Mouse (Mus musculus): Measurements from ENCODE around the gene Cdh10.

The Cdh10 gene

GRCm38 (mm10) chr15:18818185-18818973 lies at the start of gene Cdh10:
Cdh10 (plus strand) TSS chr15:18818947.
- DNase-seq: no peak

- no peak for DNase-seq
These were observed 9.5 kb upstream of the Cdh10 start for GRCm38 (mm10) chr15:18809148-18809827.

DNA sequence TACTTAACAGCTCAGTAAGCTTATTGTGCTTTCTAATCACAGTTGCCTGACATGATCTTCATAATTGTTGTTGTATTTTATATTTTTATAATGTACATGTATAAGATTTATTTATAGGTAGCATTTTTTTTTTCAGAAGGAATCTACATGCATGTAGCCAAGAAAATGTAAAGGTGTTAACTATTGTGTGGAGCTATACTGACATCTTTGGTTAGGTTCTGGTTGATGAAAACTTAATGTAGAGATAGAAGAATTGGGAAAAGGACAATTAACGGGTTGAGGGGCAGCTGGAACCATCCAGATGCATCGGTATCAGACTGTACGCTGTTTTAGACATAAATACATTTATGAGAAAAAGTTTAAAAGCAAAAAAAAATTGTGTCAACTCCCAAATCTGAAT lies 1.0 kb upstream of the Cdh10 start:
- DNase-seq: no peak

DNA sequence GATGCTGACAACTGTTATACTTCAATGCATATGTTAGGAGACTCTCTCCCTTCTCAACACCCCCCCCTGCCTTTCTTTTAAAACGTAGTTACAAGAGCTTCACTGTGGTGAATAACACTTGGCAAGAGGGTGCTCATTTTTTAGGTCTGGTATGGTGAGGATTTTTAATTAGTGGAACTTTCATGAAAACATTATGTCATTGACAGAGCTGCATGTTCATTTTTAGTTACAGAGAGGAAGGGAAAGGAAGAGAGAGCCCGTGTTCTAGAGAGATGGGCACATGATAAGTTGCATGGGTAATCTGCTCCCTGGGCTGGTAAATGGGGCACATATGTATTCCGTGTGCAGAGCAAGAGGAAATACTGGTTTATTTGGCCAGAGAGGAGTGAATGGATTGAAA lies 1.5 kb downstream of the Cdh10 start:
- no peak for DNase-seq

GRCm38 (mm10) chr15:18821114-18821756 lies 2.5 kb downstream of the Cdh10 start:
- DNase-seq: peak; percentile 74

GRCm38 (mm10) chr15:18823420-18823819 lies 4.7 kb downstream of the Cdh10 start:
- DNase-seq: no peak

DNA sequence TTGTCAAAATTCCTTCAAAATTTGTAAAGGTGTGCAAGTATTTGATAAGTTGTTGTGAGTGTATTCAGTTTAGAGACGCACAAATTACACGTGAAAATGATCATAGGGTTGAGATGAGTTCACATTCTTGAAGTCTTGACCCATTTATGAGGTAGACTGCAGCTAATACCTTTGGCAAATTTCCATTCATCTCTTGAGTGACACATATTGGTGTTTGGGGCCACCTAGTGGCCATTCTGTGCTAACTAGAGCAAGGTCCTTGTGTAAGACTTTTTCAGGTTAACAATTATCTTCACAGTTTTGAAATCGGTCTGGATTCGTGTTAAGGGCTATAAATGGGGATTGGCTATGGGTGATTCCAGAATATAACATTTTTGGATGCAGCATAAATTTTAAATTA lies 13.5 kb downstream of the Cdh10 start:
- DNase-seq: peak; percentile 61

- no peak for DNase-seq
These were observed 23.0 kb downstream of the Cdh10 start for GRCm38 (mm10) chr15:18841769-18842168.

- no peak for DNase-seq
These were observed 26.1 kb downstream of the Cdh10 start for GRCm38 (mm10) chr15:18844807-18845206.

DNA sequence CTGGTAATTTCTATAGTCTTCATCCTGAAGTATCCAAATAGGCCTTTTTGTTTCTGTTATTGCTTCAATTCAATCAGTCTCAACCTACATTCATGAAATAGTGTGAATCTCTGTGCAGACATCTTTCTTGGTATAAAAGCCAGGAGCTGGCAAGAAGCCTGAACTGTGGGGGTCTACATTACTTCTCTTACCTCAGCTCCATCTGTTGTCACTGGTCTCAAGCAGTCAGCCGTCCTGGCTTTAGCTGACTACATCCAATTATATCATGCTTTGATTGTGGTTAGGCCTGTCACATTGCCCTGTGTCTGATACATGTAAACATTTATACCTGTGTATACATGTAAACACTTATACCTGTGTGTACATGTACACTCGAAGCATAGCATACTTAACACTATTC lies 31.8 kb downstream of the Cdh10 start:
- no peak for DNase-seq

DNA sequence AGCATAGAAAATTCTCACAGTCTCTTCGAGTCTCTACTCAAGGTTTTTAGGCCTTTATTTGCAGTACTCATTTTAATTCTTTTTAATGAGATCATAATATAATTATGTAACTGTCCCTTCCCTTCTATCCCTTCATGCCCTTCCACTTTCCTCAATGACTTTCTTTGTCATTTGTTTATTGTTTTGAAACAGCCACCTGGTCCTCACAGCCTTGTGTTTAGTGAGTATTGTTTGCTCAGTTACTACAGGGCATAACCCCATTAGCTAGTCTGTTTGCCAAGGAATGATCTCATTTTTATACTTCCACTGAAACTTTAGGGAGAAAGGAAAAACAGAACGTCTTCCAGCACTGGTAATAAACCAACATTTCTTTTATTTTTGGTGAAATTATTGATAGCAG lies 39.4 kb downstream of the Cdh10 start:
- no peak for DNase-seq

DNA sequence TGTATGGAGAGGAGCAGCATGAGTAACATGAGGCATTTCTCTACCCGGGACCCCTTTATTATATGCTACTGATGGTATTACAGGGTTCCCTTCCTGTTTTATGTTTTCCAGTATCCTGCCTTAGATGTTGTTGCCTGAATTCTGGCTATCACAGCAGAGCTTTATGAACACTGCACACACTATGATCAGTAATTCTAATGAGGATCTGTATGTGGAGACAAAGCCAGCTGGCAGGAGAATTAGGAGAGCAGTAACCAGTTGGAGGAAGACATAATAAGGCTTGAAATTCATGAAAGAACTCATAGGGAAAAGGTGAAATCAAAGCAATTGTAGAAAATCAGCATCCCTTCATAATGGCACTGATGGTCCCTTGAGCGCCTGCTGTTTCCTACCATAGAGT lies 51.1 kb downstream of the Cdh10 start:
- no peak for DNase-seq

DNA sequence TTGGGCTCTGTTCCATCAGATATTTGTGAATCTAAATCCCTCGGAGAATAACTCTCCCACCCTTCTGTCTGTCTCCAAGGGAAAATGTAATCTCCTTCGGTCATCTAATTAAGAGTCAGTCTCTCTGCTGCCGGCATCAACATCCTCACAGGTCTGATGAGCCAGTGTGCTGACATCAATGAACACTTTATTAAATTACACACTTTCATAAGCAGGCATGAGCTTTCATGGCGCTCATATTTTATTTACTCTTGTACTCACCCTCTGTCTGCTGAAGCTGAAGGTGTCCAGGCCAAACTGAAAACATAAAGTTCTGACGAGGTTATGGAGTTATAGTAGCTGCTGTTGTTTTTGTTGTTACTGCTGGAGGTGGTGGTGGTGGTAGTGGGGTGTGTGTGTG lies 62.7 kb downstream of the Cdh10 start:
- DNase-seq: no peak

- no peak for DNase-seq
These were observed 67.9 kb downstream of the Cdh10 start for GRCm38 (mm10) chr15:18886673-18887072.

DNA sequence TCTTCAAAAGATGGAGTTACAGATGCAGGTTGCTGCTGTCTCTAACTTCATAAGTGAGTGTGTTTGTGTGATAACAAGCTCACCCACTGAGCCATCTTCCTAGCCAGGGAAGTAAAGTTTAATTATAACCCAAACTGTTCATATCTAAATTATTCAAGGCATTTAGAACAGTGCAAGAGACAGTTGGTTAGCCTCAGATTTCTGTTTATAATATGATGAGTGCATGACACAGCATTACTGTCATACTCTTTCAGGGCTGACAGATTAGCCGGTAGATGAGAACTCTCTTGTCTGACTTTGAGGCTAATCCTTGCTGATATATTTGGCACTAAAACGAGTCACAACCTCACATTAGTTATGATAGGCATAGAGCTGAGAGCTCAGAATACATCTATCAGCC lies 70.2 kb downstream of the Cdh10 start:
- DNase-seq: no peak

GRCm38 (mm10) chr15:18890358-18890757 lies 71.6 kb downstream of the Cdh10 start:
- DNase-seq: no peak

GRCm38 (mm10) chr15:18900776-18901175 lies 82.0 kb downstream of the Cdh10 start:
- DNase-seq: no peak

DNA sequence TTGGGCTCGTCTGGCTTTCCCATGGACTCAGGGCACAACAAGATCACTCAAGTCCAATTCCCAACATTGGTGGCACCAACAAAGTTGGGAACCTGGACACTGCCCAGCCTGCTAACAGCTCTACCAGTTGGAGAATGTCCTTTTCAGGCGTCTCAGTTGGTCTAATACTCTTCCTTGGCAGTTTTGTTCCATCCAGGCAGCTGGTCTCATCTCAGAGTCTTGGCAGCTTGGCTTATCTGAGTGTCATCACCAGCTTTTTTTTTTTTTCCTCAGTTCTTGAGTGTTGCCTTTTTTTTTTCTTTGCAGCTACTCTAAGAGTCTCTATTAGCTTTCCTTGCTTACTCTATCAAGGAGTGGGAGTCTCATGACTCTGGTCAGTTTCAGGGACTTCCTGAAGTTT lies 85.4 kb downstream of the Cdh10 start:
- no peak for DNase-seq

DNA sequence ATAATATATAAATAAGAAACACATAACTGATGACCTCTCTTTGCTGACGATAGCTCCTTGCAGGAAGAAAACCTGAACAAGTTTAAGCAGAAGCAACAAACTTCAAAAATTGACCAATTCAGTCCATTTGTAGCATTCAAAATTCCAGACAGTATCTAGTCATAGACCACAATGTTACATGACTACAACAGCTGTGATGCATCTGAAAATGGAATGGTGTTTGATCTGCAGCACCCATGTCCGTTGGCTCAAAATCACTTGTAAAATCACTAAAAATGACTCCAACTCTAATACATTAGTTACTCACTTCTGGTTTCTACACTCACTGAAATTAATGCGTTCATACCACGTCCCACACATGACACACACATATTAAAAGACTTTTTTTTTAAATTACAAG lies 91.9 kb downstream of the Cdh10 start:
- no peak for DNase-seq

DNA sequence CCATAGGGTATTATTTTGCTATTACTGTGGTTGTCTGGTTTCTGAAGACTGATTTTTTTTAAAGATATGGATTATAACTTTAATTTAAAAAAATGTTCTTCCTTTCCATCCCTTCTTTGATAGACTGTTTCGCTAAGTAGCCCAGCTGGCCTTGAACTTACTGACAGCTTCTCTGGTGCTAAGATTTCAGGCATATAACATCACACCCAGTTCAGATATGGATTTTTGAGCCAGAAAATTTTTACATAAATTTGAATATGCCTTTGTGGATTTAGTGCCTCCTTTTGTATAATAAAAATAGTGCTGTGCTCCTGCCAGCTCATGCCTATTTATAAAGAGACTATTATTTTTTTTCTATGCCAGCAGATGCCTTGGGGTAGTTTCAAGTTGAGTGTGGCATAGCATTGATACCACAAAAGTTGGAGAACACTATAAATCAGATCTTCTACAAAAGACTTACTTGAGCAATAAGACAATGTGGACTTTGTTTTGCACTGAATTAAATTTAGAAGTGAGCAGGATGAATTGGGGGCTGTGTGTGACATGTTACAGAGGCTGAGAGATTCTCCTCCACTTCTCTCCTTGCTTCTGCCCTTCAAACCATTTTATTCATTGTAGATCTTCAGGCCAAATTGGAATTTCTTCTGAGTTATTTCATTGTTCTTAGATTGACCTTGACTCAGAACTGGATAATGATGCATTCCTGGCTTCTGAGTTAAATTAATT lies 106.8 kb downstream of the Cdh10 start:
- DNase-seq: no peak

GRCm38 (mm10) chr15:18926964-18927363 lies 108.2 kb downstream of the Cdh10 start:
- DNase-seq: no peak

DNA sequence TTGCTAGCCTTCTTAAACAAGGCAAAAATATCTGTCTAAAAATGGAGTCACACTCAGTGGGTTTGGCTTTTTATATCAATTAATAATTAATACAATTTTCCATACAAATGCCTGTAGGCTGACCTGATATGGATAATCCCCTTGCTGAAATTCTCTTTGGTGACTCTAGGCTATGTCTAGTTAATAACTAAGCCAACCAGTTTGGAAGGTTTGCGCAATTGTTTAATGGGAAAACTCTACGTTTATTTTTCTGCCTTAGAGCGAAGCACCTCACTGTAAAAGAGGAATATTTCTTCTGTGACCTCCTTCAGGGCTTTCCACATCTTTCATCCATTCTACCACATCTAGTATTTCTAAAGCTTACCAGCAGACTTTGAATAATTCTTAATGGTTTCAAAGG lies 133.5 kb downstream of the Cdh10 start:
- no peak for DNase-seq

GRCm38 (mm10) chr15:18975041-18975440 lies 156.3 kb downstream of the Cdh10 start:
- no peak for DNase-seq
